Mouse (Mus musculus): Measurements from ENCODE around the gene Pax7.

- TF ChIP-seq POLR2A (IDR thresholded peaks at IDR 0.05; ENCODE audit: low read depth, low read length): no peak
- TF ChIP-seq CTCF (IDR thresholded peaks at IDR 0.05; ENCODE audit: extremely low read depth, insufficient read length, insufficient replicate concordance, low read depth, low read length): no peak
These were observed 29.9 kb upstream of the Pax7 start for GRCm38 (mm10) chr4:139863218-139863617.
